Mouse (Mus musculus) forebrain, embryonic 12.5 days (tissue): ENCODE measurements around the gene Pnmal1. TPM values are rescaled to one million over a fixed set of nuclear protein-coding genes. Genes with fewer than 3 reads are reported as not detected.

Experiments
- ATAC-seq: fragments of 200-750 bp; cut with Nextera tagmentation; 2 replicates; pipeline ENCODE4 v1.8.0; 2017; ENCODE audit warnings: moderate TSS enrichment; ENCODE audit not compliant: low FRiP score
- H3K27ac ChIP-seq: fragments of 300-500 bp; sonication (generic); 2 replicates; pipeline ENCODE4 v1.5.1; 2016; ENCODE audit warnings: mild to moderate bottlenecking
- H3K27me3 ChIP-seq: fragments of 300-500 bp; sonication (generic); 2 replicates; pipeline ENCODE4 v1.6.1; 2016; ENCODE audit warnings: mild to moderate bottlenecking
- H3K36me3 ChIP-seq: fragments of 300-500 bp; sonication (generic); replicated peaks from 2 replicates; pipeline ENCODE4 v1.6.1; 2016; ENCODE audit warnings: mild to moderate bottlenecking
- H3K4me1 ChIP-seq: fragments of 300-500 bp; sonication (generic); 2 replicates; pipeline ENCODE4 v1.6.1; 2016
- H3K4me2 ChIP-seq: fragments of 300-500 bp; sonication (generic); 2 replicates; pipeline ENCODE4 v1.6.1; 2016; ENCODE audit warnings: mild to moderate bottlenecking, moderate library complexity
- H3K4me3 ChIP-seq: fragments of 300-500 bp; sonication (generic); replicated peaks from 2 replicates; pipeline ENCODE4 v1.5.1; 2016; ENCODE audit warnings: mild to moderate bottlenecking
- H3K9ac ChIP-seq: fragments of 300-500 bp; sonication (generic); 2 replicates; pipeline ENCODE4 v1.6.1; 2016; ENCODE audit warnings: mild to moderate bottlenecking
- H3K9me3 ChIP-seq: fragments of 300-500 bp; sonication (generic); 2 replicates; pipeline ENCODE4 v1.6.1; 2016
- WGBS: fragments of 180-500 bp; shearing (Covaris S2); methylation state at CpG from one replicate; pipeline ENCODE4 v1.1.7; 2016; 5-methylcytosine and 5-hydroxymethylcytosine counted together
- polyA plus RNA-seq: library from polyadenylated mRNA; unstranded; fragments of >200 nt; fragmentation: Nextera tagmentation; extraction: Ambion mirVana; gene quantifications from 2 replicates; pipeline ENCODE4 v1.2.1, GENCODE M21; 2016

Gene Pnmal1
- 32.3 and 37.0 TPM in 2 replicates for polyA plus RNA-seq

GRCm38 (mm10) chr7:16959539-16960187 is at the start of gene Pnmal1:
Pnmal1 (plus strand) TSS chr7:16959679.
- no peaks in the 10 kb centered on the region for H3K9me3 ChIP-seq
- H3K4me1 ChIP-seq = peaks cover 48% of the 10 kb centered on the region
- WGBS = 7% methylated on average over 17 of the region's 17 CpGs
- peaks cover 6% of the 10 kb centered on the region; the same call in 1 of the 2 replicates for H3K36me3 ChIP-seq
- H3K27ac ChIP-seq = peak within 1 kb of the TSS; percentile 92
- peak within 1 kb of the TSS; percentile 60 for H3K4me2 ChIP-seq
- peak; percentile 94 for ATAC-seq
- peak within 1 kb of the TSS; percentile 35 for H3K4me3 ChIP-seq
- H3K9ac ChIP-seq = peak within 1 kb of the TSS; percentile 52
- H3K27me3 ChIP-seq = no peaks in the 10 kb centered on the region

GRCm38 (mm10) chr7:16909909-16910308 is 49.6 kb upstream of the Pnmal1 start:
- Histone ChIP-seq H3K4me1 (peaks cover 19% of the 10 kb centered on the region), H3K27me3 (no peaks in the 10 kb centered on the region), H3K9ac (no peak overlapping the region), H3K4me3 (no peak overlapping the region), H3K4me2 (no peak overlapping the region), H3K9me3 (no peaks in the 10 kb centered on the region), H3K27ac (no peak overlapping the region), H3K36me3 (peaks cover 10% of the 10 kb centered on the region)
- WGBS = 65% methylated on average over 10 of the region's 10 CpGs
- no peak for ATAC-seq

- no peak overlapping the region for H3K27ac ChIP-seq
- H3K27me3 ChIP-seq = no peaks in the 10 kb centered on the region
- H3K36me3 ChIP-seq = peaks cover 29% of the 10 kb centered on the region
- 97% methylated on average over 3 of the region's 3 CpGs for WGBS
- H3K9me3 ChIP-seq = no peaks in the 10 kb centered on the region
- H3K9ac ChIP-seq = no peak overlapping the region
- H3K4me3 ChIP-seq = no peak overlapping the region
- ATAC-seq = no peak
- H3K4me1 ChIP-seq = 0 out of 2 replicates have a peak, but pooled peaks cover 4% of the 10 kb centered on the region
- H3K4me2 ChIP-seq = no peak overlapping the region
These were observed 47.6 kb upstream of the Pnmal1 start for GRCm38 (mm10) chr7:16911904-16912303.

GRCm38 (mm10) chr7:16912360-16912759 is 47.1 kb upstream of the Pnmal1 start:
- Histone ChIP-seq H3K4me2 (no peak overlapping the region), H3K36me3 (peaks cover 33% of the 10 kb centered on the region), H3K9ac (no peak overlapping the region), H3K4me3 (no peak overlapping the region), H3K27me3 (no peaks in the 10 kb centered on the region), H3K4me1 (0 out of 2 replicates have a peak, but pooled peaks cover 4% of the 10 kb centered on the region), H3K9me3 (no peaks in the 10 kb centered on the region), H3K27ac (no peak overlapping the region)
- 89% methylated on average over 6 of the region's 6 CpGs for WGBS
- ATAC-seq = no peak

- H3K9me3 ChIP-seq = no peaks in the 10 kb centered on the region
- H3K4me2 ChIP-seq = no peak overlapping the region
- WGBS = 41% methylated on average over 10 of the region's 10 CpGs
- H3K4me3 ChIP-seq = no peak overlapping the region
- H3K36me3 ChIP-seq = peaks cover 49% of the 10 kb centered on the region
- H3K4me1 ChIP-seq = peaks cover 2% of the 10 kb centered on the region; the same call in 1 of the 2 replicates
- no peak overlapping the region for H3K9ac ChIP-seq
- ATAC-seq = peak; percentile 72
- no peaks in the 10 kb centered on the region for H3K27me3 ChIP-seq
- no peak overlapping the region for H3K27ac ChIP-seq
These were observed 45.5 kb upstream of the Pnmal1 start for GRCm38 (mm10) chr7:16913806-16914452.

- ATAC-seq = no peak
- Histone ChIP-seq H3K27ac (peak overlapping the region; percentile 14; the same call in 1 of the 2 replicates), H3K36me3 (peaks cover 57% of the 10 kb centered on the region), H3K4me2 (no peak overlapping the region), H3K27me3 (no peaks in the 10 kb centered on the region), H3K9ac (no peak overlapping the region), H3K4me3 (no peak overlapping the region), H3K9me3 (no peaks in the 10 kb centered on the region), H3K4me1 (peaks cover 9% of the 10 kb centered on the region)
- WGBS = 85% methylated on average over 18 of the region's 18 CpGs
These were observed 44.8 kb upstream of the Pnmal1 start for GRCm38 (mm10) chr7:16914453-16915343.

- Histone ChIP-seq H3K27ac (peak overlapping the region; percentile 21; the same call in 1 of the 2 replicates), H3K9me3 (no peaks in the 10 kb centered on the region), H3K4me2 (no peak overlapping the region), H3K27me3 (no peaks in the 10 kb centered on the region), H3K4me3 (no peak overlapping the region), H3K9ac (no peak overlapping the region), H3K36me3 (peaks cover 61% of the 10 kb centered on the region), H3K4me1 (peaks cover 19% of the 10 kb centered on the region)
- WGBS = 94% methylated on average over 32 of the region's 32 CpGs
- no peak for ATAC-seq
These were observed 43.8 kb upstream of the Pnmal1 start for GRCm38 (mm10) chr7:16915461-16916340.

GRCm38 (mm10) chr7:16916342-16917265 is 42.9 kb upstream of the Pnmal1 start:
- Histone ChIP-seq H3K4me1 (peaks cover 28% of the 10 kb centered on the region), H3K4me3 (no peak overlapping the region), H3K9me3 (no peaks in the 10 kb centered on the region), H3K9ac (no peak overlapping the region), H3K27ac (peak overlapping the region; percentile 21; the same call in 1 of the 2 replicates), H3K4me2 (no peak overlapping the region), H3K36me3 (peaks cover 61% of the 10 kb centered on the region), H3K27me3 (no peaks in the 10 kb centered on the region)
- WGBS = 89% methylated on average over 30 of the region's 30 CpGs
- no peak for ATAC-seq

- Histone ChIP-seq H3K4me3 (no peak overlapping the region), H3K27me3 (no peaks in the 10 kb centered on the region), H3K4me1 (peaks cover 37% of the 10 kb centered on the region), H3K9ac (no peak overlapping the region), H3K27ac (no peak overlapping the region), H3K4me2 (no peak overlapping the region), H3K9me3 (no peaks in the 10 kb centered on the region), H3K36me3 (peaks cover 61% of the 10 kb centered on the region)
- ATAC-seq = no peak
- WGBS = 88% methylated on average over 11 of the region's 11 CpGs
These were observed 42.0 kb upstream of the Pnmal1 start for GRCm38 (mm10) chr7:16917447-16917846.

- peaks cover 42% of the 10 kb centered on the region for H3K4me1 ChIP-seq
- no peak overlapping the region for H3K9ac ChIP-seq
These were observed 41.5 kb upstream of the Pnmal1 start for GRCm38 (mm10) chr7:16918014-16918413.

More at GRCm38 (mm10) chr7:16918014-16918413, 41.5 kb upstream of the Pnmal1 start:
- Histone ChIP-seq H3K9me3 (no peaks in the 10 kb centered on the region), H3K36me3 (peaks cover 61% of the 10 kb centered on the region), H3K27ac (0 out of 2 replicates have a peak overlapping the region, but pooled peaks have one; percentile 8), H3K4me3 (no peak overlapping the region), H3K27me3 (no peaks in the 10 kb centered on the region), H3K4me2 (no peak overlapping the region)
- no peak for ATAC-seq
- 85% methylated on average over 9 of the region's 9 CpGs for WGBS
